Mouse (Mus musculus): ENCODE data around the gene Gm42688.

The Gm42688 gene

GRCm38 (mm10) chr6:83084477-83084876 lies 16.9 kb upstream of the Gm42688 start:
- DNase-seq (ENCODE audit: low read depth, low spot score) = no peak

DNA sequence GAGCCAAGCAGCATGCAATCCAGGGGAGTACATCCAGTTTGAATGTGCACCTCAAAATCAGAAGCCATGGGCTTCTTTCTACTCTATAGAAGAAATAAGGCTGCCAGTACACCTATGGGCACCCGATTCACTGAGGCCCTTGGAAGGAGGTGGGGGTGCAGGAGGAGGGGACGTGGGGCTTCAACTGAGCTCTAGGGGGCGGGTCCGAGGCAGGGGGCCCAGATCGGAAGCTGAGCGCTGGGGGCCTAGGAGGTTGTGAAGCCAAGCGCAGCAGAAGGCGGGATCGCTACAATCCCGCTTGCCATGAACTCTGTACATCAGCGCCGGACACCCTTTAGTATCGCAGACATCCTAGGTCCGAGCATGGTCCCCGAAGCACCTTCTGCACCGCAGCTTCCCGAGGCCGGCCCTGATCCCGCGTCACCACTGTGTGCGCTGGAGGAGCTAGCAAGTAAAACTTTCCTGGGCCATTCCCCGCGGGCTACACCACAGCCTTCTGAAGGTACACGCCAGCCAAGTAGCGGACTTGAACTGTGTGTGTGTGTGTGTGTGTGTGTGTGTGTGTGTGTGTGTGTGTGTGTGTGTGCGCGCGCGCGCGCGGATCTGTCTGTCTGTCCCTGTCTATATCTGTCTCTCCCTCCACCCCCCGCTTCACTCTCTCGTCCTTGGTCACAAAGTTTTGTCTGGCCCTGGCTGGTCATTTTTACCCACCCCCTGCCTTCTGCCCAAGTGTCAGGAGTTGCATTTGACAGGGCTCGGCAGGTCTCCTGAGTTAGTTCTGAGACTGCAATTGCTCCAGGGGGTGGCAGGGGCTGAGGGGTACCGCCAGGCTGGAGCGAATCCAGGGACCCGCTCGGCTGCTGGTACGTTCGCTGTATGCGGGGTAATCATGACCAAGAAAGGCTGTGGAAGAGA lies 15.0 kb upstream of the Gm42688 start, which contains the start of gene Lbx2:
Lbx2 (plus strand) TSS at position 247 of the 915 bp plus-strand sequence.
- no peak for DNase-seq (ENCODE audit: low read depth, low spot score)

- no peak for DNase-seq (ENCODE audit: low read depth, low spot score)
Observed at GRCm38 (mm10) chr6:83087205-83087925, 14.1 kb upstream of the Gm42688 start.

DNA sequence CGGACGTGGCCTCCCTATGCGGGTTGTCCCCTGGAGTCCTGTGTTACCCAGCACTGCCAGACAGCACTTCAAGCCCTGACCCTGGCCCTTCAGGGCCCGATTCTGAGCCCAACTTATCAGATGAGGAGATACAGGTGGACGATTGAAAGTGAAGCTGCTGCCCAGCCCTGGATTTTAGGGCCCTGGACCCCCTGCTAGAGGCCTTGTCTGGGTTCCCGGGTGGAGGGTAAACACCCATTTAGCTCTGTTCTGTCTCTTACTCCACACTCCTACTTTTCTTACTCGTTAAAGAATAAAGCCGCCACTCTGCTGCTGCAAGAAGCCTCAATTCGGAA lies 13.5 kb upstream of the Gm42688 start:
- no peak for DNase-seq (ENCODE audit: low read depth, low spot score)

GRCm38 (mm10) chr6:83092416-83093127 lies 8.8 kb upstream of the Gm42688 start:
- no peak for DNase-seq (ENCODE audit: low read depth, low spot score)

GRCm38 (mm10) chr6:83095968-83096367 lies 5.4 kb upstream of the Gm42688 start:
- DNase-seq (ENCODE audit: low read depth, low spot score) = no peak

- DNase-seq (ENCODE audit: low read depth, low spot score) = no peak
Observed at GRCm38 (mm10) chr6:83098411-83098810, 3.0 kb upstream of the Gm42688 start.

- no peak for DNase-seq (ENCODE audit: low read depth, low spot score)
Observed at GRCm38 (mm10) chr6:83101688-83102556, 505 bp downstream of the Gm42688 start.

GRCm38 (mm10) chr6:83103130-83103650 lies 1.8 kb downstream of the Gm42688 start:
- no peak for DNase-seq (ENCODE audit: low read depth, low spot score)

DNA sequence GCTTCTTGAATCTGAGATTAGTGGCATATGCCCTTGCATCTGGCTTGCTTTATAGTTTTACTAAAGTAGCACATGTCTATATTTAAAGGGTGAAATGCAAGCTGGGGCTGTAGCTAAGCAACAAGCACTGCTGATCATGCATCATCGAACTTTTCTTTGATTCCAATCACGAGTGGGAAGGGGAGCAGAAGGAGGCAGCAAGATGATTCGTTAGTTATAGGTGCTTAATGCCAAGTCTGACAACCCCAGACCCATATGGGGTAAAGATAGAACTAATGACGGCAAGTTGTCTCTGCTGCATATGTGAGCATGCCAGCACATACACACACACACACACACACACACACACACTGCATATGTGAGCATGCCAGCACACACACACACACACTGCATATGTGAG lies 2.7 kb downstream of the Gm42688 start:
- no peak for DNase-seq (ENCODE audit: low read depth, low spot score)

DNA sequence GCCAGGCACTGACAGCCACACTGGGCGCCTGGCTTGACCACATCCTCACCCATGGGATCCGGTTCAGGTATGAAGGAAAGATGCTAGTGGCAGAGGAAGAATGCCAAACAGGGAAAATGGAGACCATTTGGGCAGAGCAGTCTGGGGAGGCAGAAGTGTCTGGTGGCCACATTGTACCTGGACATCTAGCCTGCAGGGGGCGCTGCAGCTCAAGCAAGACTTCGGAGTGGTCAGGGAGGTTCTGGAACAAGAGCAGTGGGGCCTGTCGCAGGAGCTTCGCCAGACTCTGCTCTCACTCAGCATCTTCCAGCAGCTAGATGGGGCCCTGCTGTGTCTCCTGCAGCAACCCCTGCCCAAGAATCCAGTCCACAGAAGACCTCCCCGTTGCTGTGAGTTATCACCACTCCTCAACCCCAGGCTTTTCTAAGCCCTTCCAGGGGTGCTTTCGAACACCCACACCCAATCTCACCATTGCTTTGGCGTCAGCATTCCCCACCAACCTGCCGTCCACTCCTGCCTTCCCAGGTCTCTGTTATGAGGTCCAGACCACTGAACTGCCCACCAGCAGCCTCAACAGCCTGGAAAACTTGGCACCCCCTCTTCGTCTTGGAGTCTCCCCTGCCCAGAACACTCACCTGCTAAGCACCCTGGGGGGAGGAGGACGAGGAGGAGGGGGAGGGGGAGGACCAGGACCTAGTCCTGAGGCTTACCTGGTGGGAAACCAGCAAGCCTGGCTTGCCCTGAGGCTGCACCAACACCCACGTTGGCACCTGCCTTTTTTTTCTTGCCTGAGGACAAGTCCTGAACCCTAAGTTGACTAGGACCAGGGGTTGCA lies 6.4 kb downstream of the Gm42688 start:
- DNase-seq (ENCODE audit: low read depth, low spot score) = no peak

DNA sequence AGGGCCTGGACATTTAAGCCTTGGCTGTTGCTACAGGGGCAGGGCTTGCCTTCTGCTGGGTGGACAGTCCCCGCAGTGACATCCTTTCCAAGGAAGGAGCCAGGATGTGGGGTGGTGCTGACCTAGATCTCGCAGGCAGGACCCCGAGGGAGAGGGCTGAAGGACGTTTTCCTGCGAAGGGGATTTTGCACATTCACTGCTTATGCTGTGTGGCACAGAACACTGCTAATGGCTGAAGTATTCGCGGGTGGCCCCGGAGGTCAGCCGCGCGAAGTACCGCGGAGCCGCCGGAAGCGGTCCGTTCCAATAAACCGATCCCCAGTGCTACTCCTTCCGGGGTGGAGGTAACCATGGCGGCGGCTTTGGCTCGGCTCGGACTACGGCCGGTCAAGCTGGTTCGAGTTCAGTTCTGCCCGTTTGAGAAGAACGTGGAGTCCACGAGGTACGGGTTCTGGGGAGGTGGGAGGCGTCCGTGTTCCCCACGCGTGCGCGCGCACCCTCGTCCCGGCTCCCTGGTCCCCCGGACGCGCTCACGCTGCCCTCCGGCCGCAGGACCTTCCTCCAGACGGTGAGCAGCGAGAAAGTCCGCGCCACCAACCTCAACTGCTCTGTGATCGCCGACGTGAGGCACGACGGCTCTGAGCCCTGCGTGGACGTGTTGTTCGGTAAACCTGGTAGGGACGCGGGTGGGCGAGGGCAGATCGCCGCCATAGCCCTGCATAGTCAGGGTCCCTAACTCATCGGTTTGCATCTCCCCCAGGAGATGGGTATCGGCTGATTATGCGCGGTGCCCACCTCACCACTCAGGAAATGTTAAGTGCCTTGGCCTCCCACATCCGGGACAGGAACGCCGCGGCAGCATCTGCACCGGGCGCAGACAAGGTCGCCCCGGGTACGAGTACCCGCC lies 7.6 kb downstream of the Gm42688 start, which contains the start of gene Mrpl53:
Mrpl53 (plus strand) TSS at position 279 of the 907 bp plus-strand sequence.
- DNase-seq (ENCODE audit: low read depth, low spot score) = no peak

- DNase-seq (ENCODE audit: low read depth, low spot score) = no peak
Observed at GRCm38 (mm10) chr6:83111510-83112136, 10.2 kb downstream of the Gm42688 start.

GRCm38 (mm10) chr6:83115011-83115671 lies 13.7 kb downstream of the Gm42688 start, which contains the start of gene Mogs:
Gene Mogs (plus strand): TSS chr6:83115496.
- no peak for DNase-seq (ENCODE audit: low read depth, low spot score)

DNA sequence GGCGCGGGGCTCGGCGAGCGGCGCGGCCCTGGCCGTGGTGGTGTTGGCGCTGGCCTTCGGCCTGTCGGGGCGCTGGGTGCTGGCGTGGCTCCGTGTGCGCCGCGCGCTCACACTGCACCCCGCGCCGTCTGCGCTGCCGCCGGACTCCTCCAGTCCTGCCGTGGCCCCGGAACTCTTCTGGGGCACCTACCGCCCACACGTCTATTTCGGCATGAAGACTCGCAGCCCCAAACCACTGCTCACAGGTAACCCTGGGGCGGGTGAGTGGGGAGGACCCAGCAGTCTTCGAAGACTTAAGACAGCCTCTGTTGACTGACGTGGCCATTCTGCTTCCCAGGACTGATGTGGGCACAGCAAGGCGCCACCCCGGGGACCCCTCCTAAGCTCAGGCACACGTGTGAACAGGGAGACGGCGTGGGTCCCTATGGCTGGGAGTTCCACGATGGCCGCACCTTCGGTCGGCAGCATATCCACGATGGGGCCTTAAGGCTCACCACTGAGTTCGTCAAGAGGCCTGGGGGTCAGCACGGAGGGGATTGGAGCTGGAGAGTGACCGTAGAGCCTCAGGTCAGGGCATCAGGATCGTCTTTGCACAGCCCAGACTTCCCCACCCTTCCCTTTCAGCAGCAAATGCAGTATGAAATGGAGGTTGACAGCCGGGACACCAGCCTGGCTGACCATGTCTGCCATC lies 14.4 kb downstream of the Gm42688 start:
- no peak for DNase-seq (ENCODE audit: low read depth, low spot score)

GRCm38 (mm10) chr6:83116373-83117164 lies 15.2 kb downstream of the Gm42688 start:
- DNase-seq (ENCODE audit: low read depth, low spot score) = no peak

DNA sequence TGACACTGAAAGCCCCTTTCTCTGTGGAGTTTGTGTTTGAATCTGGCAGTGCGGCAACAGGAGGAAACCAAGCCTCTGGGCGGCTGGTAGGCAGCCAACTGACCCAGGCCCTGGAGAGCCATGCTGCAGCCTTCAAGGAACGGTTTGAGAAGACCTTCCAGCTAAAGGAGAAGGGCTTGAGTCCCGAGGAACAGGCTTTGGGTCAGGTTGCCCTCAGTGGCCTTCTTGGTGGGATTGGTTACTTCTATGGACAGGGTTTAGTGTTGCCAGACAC lies 15.7 kb downstream of the Gm42688 start:
- DNase-seq (ENCODE audit: low read depth, low spot score) = no peak

Measured in brain, embryonic 18.5 days (tissue).